Mouse (Mus musculus) intestine, postnatal 0 days (tissue): ENCODE measurements at regions not wholly inside any gene's neighbourhood (a gene's known extent, or its start where the extent isn't known, plus 50 kb on each side); places are given as distances from the start of the nearest gene placed in this dataset.

Experiments used
- ATAC-seq: fragments of 200-750 bp; cut with Nextera tagmentation; 2 replicates; pipeline ENCODE4 v1.8.0; 2017; ENCODE audit warnings: mild to moderate bottlenecking, moderate TSS enrichment, moderate library complexity
- H3K27ac ChIP-seq: fragments of 300-500 bp; sonication (generic); 2 replicates; pipeline ENCODE4 v1.5.1; 2014; ENCODE audit warnings: mild to moderate bottlenecking, low read depth, low read length, moderate library complexity
- H3K27me3 ChIP-seq: fragments of 300-500 bp; sonication (generic); replicated peaks from 2 replicates; pipeline ENCODE4 v1.6.1; 2014; ENCODE audit warnings: low read length, mixed read lengths; ENCODE audit not compliant: control insufficient read depth, insufficient read depth
- H3K36me3 ChIP-seq: fragments of 300-500 bp; sonication (generic); 2 replicates; pipeline ENCODE4 v1.6.1; 2014; ENCODE audit warnings: mild to moderate bottlenecking, moderate library complexity; ENCODE audit not compliant: control insufficient read depth, insufficient read depth
- H3K4me1 ChIP-seq: fragments of 300-500 bp; sonication (generic); replicated peaks from 2 replicates; pipeline ENCODE4 v1.6.1; 2014; ENCODE audit warnings: antibody characterized with exemption, low read length, mixed read lengths; ENCODE audit not compliant: control insufficient read depth, insufficient read depth
- H3K4me2 ChIP-seq: fragments of 300-500 bp; sonication (generic); replicated peaks from 2 replicates; pipeline ENCODE4 v1.6.1; 2014; ENCODE audit warnings: low read depth, mild to moderate bottlenecking, moderate library complexity
- H3K4me3 ChIP-seq: fragments of 300-500 bp; sonication (generic); 2 replicates; pipeline ENCODE4 v1.5.1; 2014; ENCODE audit warnings: low read depth, low read length
- H3K9ac ChIP-seq: fragments of 300-500 bp; sonication (generic); 2 replicates; pipeline ENCODE4 v1.6.1; 2014; ENCODE audit warnings: mild to moderate bottlenecking, low read depth, low read length
- H3K9me3 ChIP-seq: fragments of 300-500 bp; sonication (generic); 2 replicates; pipeline ENCODE4 v1.6.1; 2016; ENCODE audit warnings: mixed run types; ENCODE audit not compliant: control insufficient read depth
- CTCF ChIP-seq: sonication (generic); IDR thresholded peaks from 2 replicates; pipeline ENCODE4 v1.5.1; 2016; ENCODE audit warnings: low read depth, mild to moderate bottlenecking, control low read depth, antibody characterized with exemption, moderate library complexity
- WGBS: fragments of 180-500 bp; shearing (Covaris S2); extraction: QIAGEN DNeasy Blood & Tissue Kit; methylation state at CpG from one replicate; pipeline ENCODE4 v1.1.7; 2014; 5-methylcytosine and 5-hydroxymethylcytosine counted together

- no peak for TF ChIP-seq CTCF
- Histone ChIP-seq H3K27ac (no peak overlapping the region), H3K4me1 (no peaks in the 10 kb centered on the region), H3K4me3 (no peak overlapping the region), H3K36me3 (no peaks in the 10 kb centered on the region), H3K9me3 (0 out of 2 replicates have a peak, but pooled peaks cover 3% of the 10 kb centered on the region), H3K9ac (no peak overlapping the region), H3K27me3 (no peaks in the 10 kb centered on the region), H3K4me2 (no peak overlapping the region)
- no peak for ATAC-seq
- WGBS: 84% methylated on average over 7 of the region's 7 CpGs
These were observed 134.7 kb downstream of the Ifng start for GRCm38 (mm10) chr10:118575570-118575969.

GRCm38 (mm10) chr10:118581376-118581775 lies 140.5 kb downstream of the Ifng start:
- no peak for TF ChIP-seq CTCF
- WGBS: 21% methylated on average over 2 of the region's 2 CpGs
- Histone ChIP-seq H3K36me3 (no peaks in the 10 kb centered on the region), H3K27ac (no peak overlapping the region), H3K9me3 (0 out of 2 replicates have a peak, but pooled peaks cover 3% of the 10 kb centered on the region), H3K4me2 (no peak overlapping the region), H3K4me1 (no peaks in the 10 kb centered on the region), H3K9ac (no peak overlapping the region), H3K4me3 (no peak overlapping the region), H3K27me3 (no peaks in the 10 kb centered on the region)
- ATAC-seq: no peak

- Histone ChIP-seq H3K36me3 (no peaks in the 10 kb centered on the region), H3K4me2 (no peak overlapping the region), H3K27me3 (no peaks in the 10 kb centered on the region), H3K4me1 (no peaks in the 10 kb centered on the region), H3K9me3 (no peaks in the 10 kb centered on the region), H3K27ac (no peak overlapping the region), H3K4me3 (no peak overlapping the region), H3K9ac (no peak overlapping the region)
- TF ChIP-seq CTCF: no peak
- no peak for ATAC-seq
- 79% methylated on average over 4 of the region's 4 CpGs for WGBS
These were observed 145.0 kb downstream of the Ifng start for GRCm38 (mm10) chr10:118585821-118586220.

GRCm38 (mm10) chr10:118588198-118588597 lies 147.4 kb downstream of the Ifng start:
- no peaks in the 10 kb centered on the region for H3K36me3 ChIP-seq
- TF ChIP-seq CTCF: no peak
- 44% methylated on average over 8 of the region's 8 CpGs for WGBS

GRCm38 (mm10) chr10:118592648-118593368 lies 152.0 kb downstream of the Ifng start:
- Histone ChIP-seq H3K36me3 (no peaks in the 10 kb centered on the region), H3K9me3 (no peaks in the 10 kb centered on the region), H3K4me3 (no peak overlapping the region), H3K27ac (no peak overlapping the region), H3K9ac (no peak overlapping the region), H3K27me3 (no peaks in the 10 kb centered on the region), H3K4me2 (no peak overlapping the region), H3K4me1 (0 out of 2 replicates have a peak, but pooled peaks cover 2% of the 10 kb centered on the region)
- 36% methylated on average over 16 of the region's 16 CpGs for WGBS
- ATAC-seq: no peak; the same call in 1 of the 2 replicates
- TF ChIP-seq CTCF: peak; percentile 96

More at GRCm38 (mm10) chr10:118588198-118588597, 147.4 kb downstream of the Ifng start:
- Histone ChIP-seq H3K4me1 (no peaks in the 10 kb centered on the region), H3K27ac (no peak overlapping the region), H3K4me3 (no peak overlapping the region), H3K27me3 (no peaks in the 10 kb centered on the region), H3K4me2 (no peak overlapping the region), H3K9me3 (no peaks in the 10 kb centered on the region), H3K9ac (no peak overlapping the region)
- no peak for ATAC-seq

GRCm38 (mm10) chr10:118596206-118596605 lies 155.4 kb downstream of the Ifng start:
- Histone ChIP-seq H3K9ac (no peak overlapping the region), H3K9me3 (no peaks in the 10 kb centered on the region), H3K4me2 (peak overlapping the region; percentile 21; the same call in 1 of the 2 replicates), H3K27ac (no peak overlapping the region), H3K27me3 (no peaks in the 10 kb centered on the region), H3K4me3 (no peak overlapping the region), H3K36me3 (no peaks in the 10 kb centered on the region), H3K4me1 (0 out of 2 replicates have a peak, but pooled peaks cover 2% of the 10 kb centered on the region)
- ATAC-seq: no peak
- no peak for TF ChIP-seq CTCF
- WGBS: 41% methylated on average over 8 of the region's 8 CpGs
